Mouse (Mus musculus): ENCODE measurements around the gene Gm17949. TPM values are rescaled to one million over a fixed set of nuclear protein-coding genes. Genes with fewer than 3 reads are reported as not detected.

Gene Gm17949
- total RNA-seq, 1 experiment from 2014 or later, result not detected

DNA sequence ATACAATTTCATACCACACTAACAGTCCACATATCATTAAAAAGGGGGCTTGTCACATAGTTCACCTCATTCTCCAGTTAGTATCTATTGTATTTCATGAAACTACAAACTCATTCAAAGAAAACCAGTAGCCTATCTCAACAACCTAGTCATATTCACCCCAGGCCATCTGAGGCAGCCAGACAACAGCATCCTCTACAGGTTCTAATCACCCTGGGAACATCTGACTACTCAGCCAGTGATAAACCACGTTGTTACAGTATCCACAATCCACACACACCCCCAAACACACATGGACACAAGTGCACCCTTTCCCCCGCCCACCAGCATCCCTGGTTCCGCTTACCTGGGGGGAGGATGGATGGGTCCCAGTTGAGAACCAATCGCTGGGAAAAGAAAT, 16.2 kb downstream of the Gm17949 start:
- no peak for ATAC-seq (replicated peaks in 1 of 2; ENCODE audit: insufficient read depth in 1 of 2, low FRiP score in 2 of 2, low TSS enrichment in 1 of 2, low read depth in 1 of 2, poor library complexity in 2 of 2, severe bottlenecking in 2 of 2)

DNA sequence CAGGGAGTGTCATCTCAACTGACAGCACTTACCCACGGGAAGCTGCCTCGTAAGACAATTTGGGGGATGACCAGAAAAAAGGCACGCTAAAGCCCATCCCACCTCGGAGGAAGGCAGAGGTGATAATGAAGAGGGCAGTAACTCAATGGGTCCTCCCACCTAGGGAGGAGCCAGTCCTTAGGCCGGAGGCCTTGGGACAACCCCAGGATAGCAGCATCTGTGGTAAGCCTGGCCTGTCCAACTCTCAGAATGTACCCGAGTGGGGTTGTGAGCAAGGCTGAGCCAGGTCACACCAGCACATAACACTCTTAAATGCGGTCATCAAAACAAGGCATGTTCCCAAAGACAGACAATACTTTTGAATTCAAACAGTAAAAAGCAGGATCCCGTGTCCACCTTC, 18.4 kb downstream of the Gm17949 start:
- no peak for ATAC-seq (replicated peaks in 1 of 2; ENCODE audit: insufficient read depth in 1 of 2, low FRiP score in 2 of 2, low TSS enrichment in 1 of 2, low read depth in 1 of 2, poor library complexity in 2 of 2, severe bottlenecking in 2 of 2)

DNA sequence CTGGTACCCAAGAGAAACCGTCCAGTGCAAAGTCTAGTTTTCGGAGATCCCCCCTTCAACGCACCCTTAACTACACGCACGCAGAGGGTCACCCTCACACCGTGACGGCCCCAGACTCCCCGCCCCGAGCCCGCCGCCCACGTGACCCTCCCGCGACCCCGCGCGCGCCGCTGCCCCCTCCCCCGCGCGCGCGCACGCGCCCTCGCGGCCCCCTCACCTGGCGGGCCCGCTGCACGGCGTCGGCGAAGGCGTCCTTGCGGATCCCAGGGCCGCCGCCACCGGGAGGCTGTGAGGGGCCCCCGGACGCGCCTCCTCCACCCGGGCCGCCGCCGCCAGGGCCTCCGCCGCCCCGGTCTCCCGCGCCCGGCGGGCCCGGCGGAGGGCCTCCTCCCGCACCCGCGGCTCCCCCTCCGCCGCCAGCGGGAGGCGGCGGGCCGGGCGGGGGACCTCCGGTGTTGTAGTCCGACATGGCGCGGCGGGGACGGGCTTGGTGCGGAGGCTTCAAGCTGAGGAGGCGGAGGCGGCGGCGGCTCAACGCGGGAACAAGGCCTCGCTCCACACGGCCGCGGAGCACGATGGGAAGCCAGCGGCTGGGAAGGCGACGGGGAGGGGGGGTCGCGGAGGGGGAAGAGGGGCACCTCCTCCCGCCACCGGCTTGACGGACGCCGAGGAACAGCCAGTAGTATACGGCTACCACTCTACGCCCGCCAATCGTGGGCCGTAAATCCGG, 19.8 kb downstream of the Gm17949 start, which contains the start of gene Khsrp:
Gene Khsrp (minus strand): TSS at position 592 of the 730 bp plus-strand sequence.
- ATAC-seq (replicated peaks in 1 of 2; ENCODE audit: insufficient read depth in 1 of 2, low FRiP score in 2 of 2, low TSS enrichment in 1 of 2, low read depth in 1 of 2, poor library complexity in 2 of 2, severe bottlenecking in 2 of 2), result no peak

DNA sequence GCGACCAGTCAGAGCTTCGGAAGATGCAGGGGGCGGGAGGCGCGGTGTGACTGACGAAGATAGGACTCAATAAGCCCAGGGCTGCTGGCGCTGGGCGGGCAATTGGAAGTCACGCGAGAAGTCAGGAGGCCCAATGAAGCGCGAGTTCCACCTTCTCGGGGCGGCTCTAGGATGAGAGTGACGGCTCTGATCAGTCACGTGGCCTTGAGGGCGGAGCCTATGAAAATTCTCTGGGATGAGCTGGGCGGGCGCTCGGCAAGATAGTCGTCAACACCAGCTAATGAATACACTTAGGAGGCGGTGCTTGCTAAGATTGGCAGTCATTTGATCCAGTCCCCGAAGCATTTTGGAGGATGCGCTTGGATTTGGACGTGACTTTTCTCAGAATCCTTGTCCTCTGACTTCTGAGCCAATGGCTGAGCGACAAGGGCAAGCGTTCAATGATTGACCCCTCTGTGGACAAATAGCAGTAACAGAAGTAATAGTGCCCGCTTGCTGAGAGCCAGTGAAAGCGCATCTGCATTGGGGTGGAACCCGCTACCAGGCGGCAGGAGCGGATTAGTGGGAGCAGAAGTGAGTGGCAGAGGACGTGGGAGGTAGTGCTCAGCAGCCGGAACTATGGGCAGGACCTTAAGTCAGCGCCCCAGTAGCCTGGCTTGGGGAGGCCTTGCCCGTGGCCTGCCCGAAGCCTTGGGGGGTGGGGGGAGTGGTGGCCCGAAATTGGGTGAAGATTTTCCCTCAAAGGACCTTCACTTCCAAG, 20.6 kb downstream of the Gm17949 start:
- peak; percentile 89 for ATAC-seq (replicated peaks in 1 of 2; ENCODE audit: insufficient read depth in 1 of 2, low FRiP score in 2 of 2, low TSS enrichment in 1 of 2, low read depth in 1 of 2, poor library complexity in 2 of 2, severe bottlenecking in 2 of 2)

DNA sequence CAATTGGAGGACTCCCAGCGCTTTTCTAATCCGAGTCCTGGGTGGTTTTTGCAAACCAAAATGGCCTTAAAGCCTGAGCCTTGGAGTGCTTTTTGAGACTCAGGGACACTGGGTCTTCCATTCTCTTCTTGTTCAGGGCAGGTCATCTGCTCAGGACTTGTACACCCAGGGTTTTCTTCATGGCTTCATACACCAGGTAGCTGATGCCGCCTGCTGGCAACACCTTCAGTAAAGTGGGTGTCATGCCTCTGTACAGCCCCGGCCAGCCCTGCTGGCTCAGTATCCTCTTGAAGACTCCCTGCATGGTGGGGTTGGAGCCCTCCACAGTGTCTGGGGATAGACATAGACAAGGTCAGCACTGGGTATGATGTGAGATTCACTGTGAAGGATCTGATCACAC, 21.6 kb downstream of the Gm17949 start:
- no peak for ATAC-seq (replicated peaks in 1 of 2; ENCODE audit: insufficient read depth in 1 of 2, low FRiP score in 2 of 2, low TSS enrichment in 1 of 2, low read depth in 1 of 2, poor library complexity in 2 of 2, severe bottlenecking in 2 of 2)

DNA sequence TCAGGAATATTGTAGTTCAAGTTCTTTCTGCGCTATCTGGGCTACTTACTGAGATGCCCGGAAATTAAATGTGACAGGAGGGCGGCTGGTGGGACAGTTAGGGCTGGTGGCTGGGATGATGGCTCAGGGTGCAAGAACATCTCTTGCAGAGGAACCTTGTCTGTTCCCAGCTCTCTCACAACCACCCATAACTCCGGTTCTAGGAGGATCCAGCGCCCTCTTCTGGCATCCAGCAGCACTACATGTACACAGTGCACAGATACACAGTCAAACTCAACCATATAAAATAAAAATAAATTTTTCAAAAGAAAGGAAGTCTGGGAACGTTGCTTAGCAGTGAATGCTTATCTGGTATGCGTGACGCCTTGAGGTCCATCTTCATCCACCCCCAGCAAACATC, 27.7 kb downstream of the Gm17949 start:
- ATAC-seq (replicated peaks in 1 of 2; ENCODE audit: insufficient read depth in 1 of 2, low FRiP score in 2 of 2, low TSS enrichment in 1 of 2, low read depth in 1 of 2, poor library complexity in 2 of 2, severe bottlenecking in 2 of 2), result no peak; a peak in 1 of 4 replicates

DNA sequence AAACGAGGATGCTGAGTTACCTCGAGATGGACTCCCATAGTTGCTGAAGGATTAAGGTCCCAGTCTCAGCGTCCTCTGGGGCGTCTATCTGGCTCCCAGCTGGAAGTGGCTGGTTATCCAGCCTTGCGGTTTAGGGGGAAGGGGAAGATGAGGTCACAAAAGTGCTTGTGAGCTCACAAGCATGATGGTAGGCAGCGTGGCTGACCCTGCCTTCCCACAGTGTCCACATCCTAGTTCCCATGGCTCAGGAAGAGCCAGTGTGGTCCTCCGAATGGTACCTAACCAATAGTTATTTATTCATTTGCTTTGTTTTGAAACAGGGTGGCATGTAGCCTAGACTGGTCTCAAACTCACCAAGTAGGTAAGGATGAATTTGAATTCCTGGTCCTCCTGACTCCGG, 30.3 kb downstream of the Gm17949 start, which contains the start of gene Slc25a41:
Gene Slc25a41 (minus strand): TSS at position 101 of the 400 bp plus-strand sequence.
- ATAC-seq (replicated peaks in 1 of 2; ENCODE audit: insufficient read depth in 1 of 2, low FRiP score in 2 of 2, low TSS enrichment in 1 of 2, low read depth in 1 of 2, poor library complexity in 2 of 2, severe bottlenecking in 2 of 2), result no peak

DNA sequence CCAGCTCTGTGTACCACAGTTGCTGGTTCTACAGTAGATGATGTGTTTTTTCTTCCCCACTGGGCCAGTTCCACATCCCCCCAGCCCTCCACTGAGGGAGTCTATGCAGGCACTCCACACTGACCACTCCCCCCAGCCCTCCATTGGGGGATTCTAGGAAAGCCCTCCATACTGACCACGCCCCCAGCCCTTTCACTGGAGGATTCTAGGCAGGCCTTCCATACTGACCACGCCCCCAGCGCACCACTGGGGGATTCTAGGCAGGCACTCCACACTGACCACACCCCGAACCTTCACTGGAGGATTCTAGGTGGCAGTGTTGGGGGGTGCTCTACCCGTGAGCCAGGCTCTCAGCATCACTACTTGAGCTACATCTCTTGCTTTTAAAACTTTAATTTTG, 36.1 kb downstream of the Gm17949 start:
- no peak for ATAC-seq (replicated peaks in 1 of 2; ENCODE audit: insufficient read depth in 1 of 2, low FRiP score in 2 of 2, low TSS enrichment in 1 of 2, low read depth in 1 of 2, poor library complexity in 2 of 2, severe bottlenecking in 2 of 2)

DNA sequence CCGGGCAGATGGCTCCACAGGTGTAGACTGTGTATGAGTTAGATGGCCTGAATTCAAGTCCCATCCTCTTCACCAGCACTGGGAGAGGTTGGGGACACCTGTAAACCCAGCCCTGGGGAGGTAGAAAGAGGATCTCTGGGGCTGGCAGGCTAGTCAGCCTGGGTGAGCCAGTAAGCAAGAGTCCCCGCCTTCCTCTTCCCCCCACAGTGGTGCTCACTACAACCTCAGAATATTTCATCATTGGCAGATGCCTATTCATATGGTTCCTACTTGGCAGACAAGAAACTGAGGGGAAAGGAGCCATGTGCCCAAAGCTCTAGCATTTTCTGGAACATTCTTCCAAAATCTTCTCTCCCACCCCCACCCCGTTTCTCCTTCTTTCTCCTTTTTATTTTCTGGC, 37.5 kb downstream of the Gm17949 start:
- ATAC-seq (replicated peaks in 1 of 2; ENCODE audit: insufficient read depth in 1 of 2, low FRiP score in 2 of 2, low TSS enrichment in 1 of 2, low read depth in 1 of 2, poor library complexity in 2 of 2, severe bottlenecking in 2 of 2), result no peak; a peak in 2 of 4 replicates

DNA sequence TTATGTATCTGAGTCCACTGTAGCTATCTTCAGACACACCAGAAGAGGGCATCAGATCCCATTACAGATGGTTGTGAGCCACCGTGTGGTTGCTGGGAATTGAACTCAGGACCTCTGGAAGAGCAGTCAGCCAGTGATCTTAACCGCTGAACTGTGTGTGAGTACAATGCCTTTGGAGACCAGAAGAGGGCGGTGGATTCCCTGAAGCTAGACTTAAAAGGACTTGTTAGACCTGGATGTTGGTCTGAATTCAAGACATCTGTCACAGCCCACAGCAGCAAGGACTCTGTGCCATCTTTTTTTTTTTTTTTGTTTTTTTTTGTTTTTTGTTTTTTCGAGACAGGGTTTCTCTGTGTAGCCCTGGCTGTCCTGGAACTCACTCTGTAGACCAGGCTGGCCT, 40.4 kb downstream of the Gm17949 start:
- peak in 1 of 2 experiments; percentile 63; a peak in 2 of 4 replicates for ATAC-seq (replicated peaks in 1 of 2; ENCODE audit: insufficient read depth in 1 of 2, low FRiP score in 2 of 2, low TSS enrichment in 1 of 2, low read depth in 1 of 2, poor library complexity in 2 of 2, severe bottlenecking in 2 of 2)

DNA sequence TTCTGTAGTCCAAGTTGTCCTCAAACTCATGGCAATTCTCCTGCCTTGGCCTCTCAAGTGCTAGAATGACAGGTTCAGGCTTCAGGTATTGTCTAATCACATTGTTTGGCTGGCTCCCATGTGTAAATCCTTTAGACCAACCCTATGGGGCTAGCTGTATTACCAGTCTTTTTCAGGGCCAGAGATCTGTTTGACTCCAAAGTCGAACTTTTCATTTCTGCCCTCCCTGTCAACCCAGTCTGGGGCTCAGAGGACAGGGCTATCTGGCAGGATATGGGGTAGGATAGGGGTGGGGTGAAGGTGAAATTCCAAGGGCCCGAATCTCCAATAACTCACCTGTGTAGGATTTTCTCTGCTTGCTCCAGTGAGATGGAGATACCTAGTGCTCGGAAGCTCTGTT, 45.0 kb downstream of the Gm17949 start:
- no peak for ATAC-seq (replicated peaks in 1 of 2; ENCODE audit: insufficient read depth in 1 of 2, low FRiP score in 2 of 2, low TSS enrichment in 1 of 2, low read depth in 1 of 2, poor library complexity in 2 of 2, severe bottlenecking in 2 of 2)

DNA sequence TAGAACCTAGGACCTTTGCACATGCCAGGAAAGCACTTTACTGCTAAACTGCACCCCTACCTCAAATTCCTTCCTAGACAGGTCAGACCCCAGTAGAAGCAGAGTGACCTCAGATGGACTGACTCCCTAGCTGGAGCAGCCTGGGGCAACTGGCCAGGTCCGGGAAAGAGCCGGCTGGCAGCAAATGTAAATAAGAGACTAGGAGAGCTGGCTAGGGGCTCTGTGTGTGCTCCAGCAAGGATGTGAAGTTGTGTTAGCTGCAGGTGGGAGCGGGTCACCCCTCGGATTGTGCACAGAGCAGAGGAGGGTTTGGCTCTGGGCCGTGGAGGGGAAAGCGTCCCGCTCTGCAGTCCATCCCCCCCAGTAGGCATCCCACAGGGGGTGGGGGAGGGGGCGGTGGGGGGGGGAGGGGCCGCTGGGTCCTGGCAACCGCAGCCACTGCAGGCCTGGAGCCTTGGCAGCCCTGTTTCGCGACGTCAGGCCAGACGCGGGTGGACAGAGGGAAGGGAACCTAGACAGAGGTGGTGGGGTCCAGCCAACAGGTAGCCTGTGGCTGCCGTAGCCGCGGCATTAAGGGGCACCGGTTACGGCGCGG, 47.7 kb downstream of the Gm17949 start, which contains the start of gene Crb3:
Gene Crb3 (plus strand): TSS at position 215 of the 595 bp plus-strand sequence.
- no peak for ATAC-seq (replicated peaks in 1 of 2; ENCODE audit: insufficient read depth in 1 of 2, low FRiP score in 2 of 2, low TSS enrichment in 1 of 2, low read depth in 1 of 2, poor library complexity in 2 of 2, severe bottlenecking in 2 of 2)

DNA sequence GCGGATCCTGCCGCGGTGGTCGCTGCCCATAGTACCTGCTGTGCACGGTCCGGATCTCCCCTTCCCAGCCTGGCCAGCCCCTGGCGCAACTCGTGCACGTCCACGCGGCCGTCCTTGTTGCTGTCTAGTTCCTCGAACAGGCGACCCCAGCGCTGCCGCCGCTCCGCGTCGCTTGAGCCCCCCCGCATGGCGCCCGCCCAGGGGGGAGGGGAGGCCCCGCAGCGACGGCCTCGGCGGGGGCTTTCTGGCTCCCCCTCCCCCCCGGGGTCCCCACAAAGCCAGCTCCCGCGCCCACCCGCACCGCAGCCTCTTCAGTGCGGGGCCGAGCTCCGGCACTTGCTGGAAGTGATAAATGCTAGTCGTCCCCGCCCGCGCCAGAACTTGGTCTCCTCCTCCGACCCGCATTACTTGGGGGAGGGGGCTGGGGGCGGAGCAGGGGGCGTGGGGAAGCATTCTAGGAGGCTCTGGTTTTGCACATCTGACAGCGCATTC, 48.3 kb downstream of the Gm17949 start, which contains the start of gene Slc25a23:
Gene Slc25a23 (minus strand): TSS at position 378 of the 492 bp plus-strand sequence.
- ATAC-seq (replicated peaks in 1 of 2; ENCODE audit: insufficient read depth in 1 of 2, low FRiP score in 2 of 2, low TSS enrichment in 1 of 2, low read depth in 1 of 2, poor library complexity in 2 of 2, severe bottlenecking in 2 of 2), result peak in 1 of 2 experiments; percentile 14; a peak in 1 of 4 replicates

DNA sequence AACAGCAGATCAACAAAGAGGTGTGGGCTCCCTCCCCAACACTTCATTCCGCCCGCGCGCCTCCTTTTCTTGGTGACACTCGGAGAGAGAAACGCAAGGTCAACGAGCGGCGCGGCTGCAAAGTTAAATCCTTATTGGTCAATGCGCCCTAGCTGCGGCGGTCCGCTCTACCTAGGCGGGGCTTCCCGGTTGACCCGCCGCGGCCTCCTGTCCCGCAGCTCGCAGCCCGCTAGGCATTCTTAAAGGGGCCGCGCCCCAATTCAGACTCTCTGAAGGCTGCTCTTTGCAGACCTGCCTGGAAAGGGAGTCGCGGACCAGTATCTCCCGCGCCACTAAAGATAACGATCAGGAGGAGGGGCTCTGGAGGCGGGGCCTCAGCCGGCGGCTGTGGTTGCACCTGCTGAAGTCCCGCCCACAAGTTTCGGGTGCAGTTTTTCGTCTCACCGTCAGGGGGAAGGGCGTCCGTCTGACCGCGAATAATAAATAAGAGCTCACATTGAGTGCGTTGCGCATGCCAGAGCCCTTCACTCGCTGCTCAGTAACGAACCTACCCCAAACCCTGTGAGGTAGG, 49.0 kb downstream of the Gm17949 start:
- peak; percentile 83 to 87 for ATAC-seq (replicated peaks in 1 of 2; ENCODE audit: insufficient read depth in 1 of 2, low FRiP score in 2 of 2, low TSS enrichment in 1 of 2, low read depth in 1 of 2, poor library complexity in 2 of 2, severe bottlenecking in 2 of 2)

DNA sequence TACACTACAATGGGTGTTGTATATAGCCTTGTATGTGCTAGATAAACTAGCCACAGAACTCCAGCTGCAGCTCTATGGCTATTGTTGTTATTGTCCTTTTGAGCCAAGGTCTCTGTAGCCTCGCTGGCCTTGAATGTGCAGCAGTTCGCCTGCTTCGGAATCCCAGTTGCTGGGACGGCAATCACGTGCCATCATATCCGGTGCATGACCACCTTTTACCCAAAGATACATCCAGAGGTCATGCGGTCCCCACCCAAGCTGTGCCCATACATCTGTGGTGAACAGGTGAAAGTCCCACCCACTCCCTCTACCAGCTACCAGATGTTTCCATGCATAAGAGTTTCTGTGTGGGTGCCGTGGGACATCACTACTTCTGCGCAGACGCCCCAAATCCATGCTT, 49.8 kb downstream of the Gm17949 start:
- no peak for ATAC-seq (replicated peaks in 1 of 2; ENCODE audit: insufficient read depth in 1 of 2, low FRiP score in 2 of 2, low TSS enrichment in 1 of 2, low read depth in 1 of 2, poor library complexity in 2 of 2, severe bottlenecking in 2 of 2)

DNA sequence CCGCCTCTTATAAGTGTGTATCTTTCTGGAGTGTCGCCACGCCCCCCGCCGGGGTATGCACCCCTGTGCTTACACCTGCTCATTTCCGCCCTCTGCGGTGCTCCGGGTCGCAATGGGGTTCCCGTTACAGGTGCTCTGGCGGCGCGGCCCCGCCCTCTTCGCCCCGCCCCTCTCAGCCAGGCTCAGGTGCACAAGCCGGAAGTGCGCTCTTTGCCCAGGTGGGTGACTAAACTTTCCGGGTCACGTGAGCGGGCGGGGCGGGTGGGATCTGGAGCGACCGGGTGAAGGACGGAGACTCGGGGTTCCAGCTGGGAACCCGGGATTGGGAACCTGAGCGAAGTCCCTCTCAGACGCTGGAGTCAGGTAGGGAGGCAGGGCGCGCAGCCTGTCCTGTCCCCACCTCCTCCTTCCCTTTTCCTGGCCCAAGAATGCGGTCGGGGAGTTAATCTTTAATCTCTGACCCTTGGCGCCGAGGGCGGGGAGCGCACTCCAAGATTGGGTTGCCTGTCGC, 50.8 kb downstream of the Gm17949 start:
- ATAC-seq (replicated peaks in 1 of 2; ENCODE audit: insufficient read depth in 1 of 2, low FRiP score in 2 of 2, low TSS enrichment in 1 of 2, low read depth in 1 of 2, poor library complexity in 2 of 2, severe bottlenecking in 2 of 2), result no peak

DNA sequence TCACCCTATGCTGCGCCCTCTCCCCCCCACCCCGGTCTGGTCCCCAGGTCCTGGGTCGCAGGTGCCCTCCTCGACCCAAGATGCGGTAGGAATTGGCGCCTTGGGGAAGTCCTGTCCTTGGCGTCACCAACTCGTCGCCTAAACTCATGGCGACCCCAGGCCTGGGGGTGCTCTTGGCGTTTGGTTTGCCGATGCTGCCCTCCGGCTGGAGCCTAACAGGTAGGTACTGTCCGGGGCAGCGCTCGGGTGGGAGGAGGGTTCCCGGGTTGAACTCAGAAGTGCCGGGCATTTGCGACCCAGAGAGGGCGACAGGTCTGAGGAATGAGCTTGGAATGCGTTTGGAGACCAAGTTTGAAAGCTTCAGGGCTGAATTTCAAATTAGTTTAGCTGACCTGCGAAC, 51.3 kb downstream of the Gm17949 start:
- no peak for ATAC-seq (replicated peaks in 1 of 2; ENCODE audit: insufficient read depth in 1 of 2, low FRiP score in 2 of 2, low TSS enrichment in 1 of 2, low read depth in 1 of 2, poor library complexity in 2 of 2, severe bottlenecking in 2 of 2)

Measured in hematopoietic stem cell, adult 5-6 weeks (primary cell).